8 mouse cellular contexts compared by ENCODE assay signal in the genomic region with DNA sequence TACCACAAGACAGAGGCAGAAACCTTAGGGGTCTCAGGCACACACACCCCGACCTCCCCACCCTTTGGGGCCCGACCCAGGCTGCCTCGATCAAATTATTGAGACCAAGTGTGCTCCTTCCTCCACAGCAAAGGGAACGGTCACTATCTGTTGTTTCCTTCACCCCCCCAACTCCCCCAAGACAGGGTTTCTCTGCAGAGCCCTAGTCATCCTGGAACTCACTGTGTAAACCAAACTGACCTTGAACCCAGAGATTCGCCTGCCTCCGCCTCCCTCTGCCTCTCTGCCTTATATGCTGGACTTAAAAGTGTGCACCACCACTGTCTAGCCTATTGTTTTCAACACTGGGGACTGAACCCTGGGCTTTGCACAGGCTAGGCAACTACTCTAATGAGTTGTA. TPM values are rescaled to one million over a fixed set of nuclear protein-coding genes. Genes with fewer than 3 reads are reported as not detected.
DNase-seq lines count a peak whose midpoint lies in the region; ATAC-seq and TF ChIP-seq lines count a peak whose summit lies in the region.

No protein-coding gene starts in this region.

- H3K36me3 ChIP-seq in heart, embryonic 10.5 days = peaks cover 46% of the 10 kb centered on the region
- peaks cover 46% of the 10 kb centered on the region for H3K36me3 ChIP-seq in liver, embryonic 12.5 days
- H3K36me3 ChIP-seq in stomach, postnatal 0 days (ENCODE audit: control insufficient read depth, insufficient read depth, low read length) = no peaks in the 10 kb centered on the region; the same call in 1 of the 2 replicates

- H3K9me3 ChIP-seq in heart, embryonic 10.5 days = no peaks in the 10 kb centered on the region
- H3K9me3 ChIP-seq in liver, embryonic 12.5 days (replicated peaks) = no peaks in the 10 kb centered on the region
- no peaks in the 10 kb centered on the region for H3K9me3 ChIP-seq in stomach, postnatal 0 days (ENCODE audit: control insufficient read depth, low read length)

- TF ChIP-seq EP300 in stomach, postnatal 0 days (optimal IDR thresholded peaks at IDR 0.05) = no peak

- intact Hi-C loops in heart, postnatal 36 days (cut with DNase I) = no loop called here

- no peak for TF ChIP-seq CTCF in stomach, postnatal 0 days (IDR thresholded peaks at IDR 0.05; ENCODE audit: low read depth)

- ATAC-seq in liver, embryonic 12.5 days = no peak
- ATAC-seq in stomach, postnatal 0 days (ENCODE audit: low FRiP score, low TSS enrichment) = no peak

- peak overlapping the region; percentile 38 for H3K4me2 ChIP-seq in liver, embryonic 12.5 days
- no peak overlapping the region for H3K4me2 ChIP-seq in stomach, postnatal 0 days (replicated peaks; ENCODE audit: low read depth)

- H3K27ac ChIP-seq in heart, embryonic 10.5 days = peak overlapping the region; percentile 85
- peak overlapping the region; percentile 49 for H3K27ac ChIP-seq in liver, embryonic 12.5 days
- peak overlapping the region; percentile 58 for H3K27ac ChIP-seq in stomach, postnatal 0 days (replicated peaks)

- H3K4me1 ChIP-seq in heart, embryonic 10.5 days = peaks cover 61% of the 10 kb centered on the region
- peaks cover 51% of the 10 kb centered on the region for H3K4me1 ChIP-seq in liver, embryonic 12.5 days
- no peaks in the 10 kb centered on the region; the same call in 1 of the 2 replicates for H3K4me1 ChIP-seq in stomach, postnatal 0 days (replicated peaks; ENCODE audit: control insufficient read depth, insufficient read depth)

- H3K9ac ChIP-seq in liver, embryonic 12.5 days = 0 out of 2 replicates have a peak overlapping the region, but pooled peaks have one; percentile 17
- H3K9ac ChIP-seq in stomach, postnatal 0 days (ENCODE audit: low read length) = 0 out of 2 replicates have a peak overlapping the region, but pooled peaks have one; percentile 27

- no peaks in the 10 kb centered on the region for H3K27me3 ChIP-seq in heart, embryonic 10.5 days (ENCODE audit: insufficient read depth, poor library complexity, severe bottlenecking)
- H3K27me3 ChIP-seq in liver, embryonic 12.5 days (replicated peaks) = no peaks in the 10 kb centered on the region
- H3K27me3 ChIP-seq in stomach, postnatal 0 days (ENCODE audit: control insufficient read depth, insufficient read depth, low read length) = no peaks in the 10 kb centered on the region

- DNase-seq in heart, embryonic 10.5 days (ENCODE audit: low spot score) = no peak
- no peak for DNase-seq in heart, postnatal 36 days
- DNase-seq in testis, postnatal 10 days (ENCODE audit: low spot score) = peak; percentile 38
- no peak for DNase-seq in testis, postnatal 14 days (ENCODE audit: low spot score)
- no peak for DNase-seq in stomach, postnatal 0 days (ENCODE audit: low spot score)
- no peak for DNase-seq in T-cell, adult 2 months (ENCODE audit: low spot score)
- DNase-seq in layer of hippocampus, postnatal 25 days (ENCODE audit: extremely low spot score in 1 of 2, low spot score in 1 of 2) = no peak

- peak overlapping the region; percentile 44 for H3K4me3 ChIP-seq in heart, embryonic 10.5 days
- no peak overlapping the region for H3K4me3 ChIP-seq in liver, embryonic 12.5 days
- H3K4me3 ChIP-seq in stomach, postnatal 0 days (ENCODE audit: low read depth, low read length) = no peak overlapping the region

- 35% methylated on average over 6 of the region's 6 CpGs for WGBS in heart, embryonic 10.5 days
- 38% methylated on average over 6 of the region's 6 CpGs for WGBS in liver, embryonic 12.5 days (ENCODE audit: insufficient replicate concordance)
- 44% methylated on average over 6 of the region's 6 CpGs for WGBS in stomach, postnatal 0 days

RNA-seq across cellular contexts. Expression of a gene that starts 3.4 kb away (rescaled TPM):
- polyA plus RNA-seq in heart, embryonic 10.5 days (2016; fragmentation: Nextera tagmentation; extraction: Ambion mirVana) = 40.6 and 46.3 TPM in 2 replicates
- 10 to 100 TPM; 11.4 to 11.7 TPM for total RNA-seq in heart, postnatal 36 days (2021)
- 22.1 and 24.2 TPM in 2 replicates for polyA plus RNA-seq in liver, embryonic 12.5 days (2016; fragmentation: Nextera tagmentation; extraction: Ambion mirVana)
- 13.8 and 18.8 TPM in 2 replicates for polyA plus RNA-seq in stomach, postnatal 0 days (2015; fragmentation: Nextera tagmentation; extraction: Ambion mirVana)
- 10 to 100 TPM; 15.6 to 15.8 TPM for total RNA-seq in layer of hippocampus, postnatal 25 days (2021)

RNA-seq across cellular contexts. Expression of a gene that starts 5.9 kb away (rescaled TPM):
- 2.1 and 2.5 TPM in 2 replicates for polyA plus RNA-seq in heart, embryonic 10.5 days (2016; fragmentation: Nextera tagmentation; extraction: Ambion mirVana)
- total RNA-seq in heart, postnatal 36 days (2021) = 1 to 10 TPM; 3.4 to 4.2 TPM
- polyA plus RNA-seq in liver, embryonic 12.5 days (2016; fragmentation: Nextera tagmentation; extraction: Ambion mirVana) = 7.5 and 7.7 TPM in 2 replicates
- polyA plus RNA-seq in stomach, postnatal 0 days (2015; fragmentation: Nextera tagmentation; extraction: Ambion mirVana) = 2.9 and 3.2 TPM in 2 replicates
- 1 to 10 TPM; 3.1 to 3.4 TPM for total RNA-seq in layer of hippocampus, postnatal 25 days (2021)

RNA-seq across cellular contexts. Expression of a gene that starts 22.3 kb away (rescaled TPM):
- 2.4 and 2.9 TPM in 2 replicates for polyA plus RNA-seq in heart, embryonic 10.5 days (2016; fragmentation: Nextera tagmentation; extraction: Ambion mirVana)
- under 1 TPM; 0.57 to 0.64 TPM for total RNA-seq in heart, postnatal 36 days (2021)
- polyA plus RNA-seq in liver, embryonic 12.5 days (2016; fragmentation: Nextera tagmentation; extraction: Ambion mirVana) = 3.2 and 3.5 TPM in 2 replicates
- polyA plus RNA-seq in stomach, postnatal 0 days (2015; fragmentation: Nextera tagmentation; extraction: Ambion mirVana) = 0.77 and 1.0 TPM in 2 replicates
- 1 to 10 TPM; 3.4 TPM for total RNA-seq in layer of hippocampus, postnatal 25 days (2021)

RNA-seq across cellular contexts. Expression of a gene that starts 41.1 kb away (rescaled TPM):
- polyA plus RNA-seq in heart, embryonic 10.5 days (2016; fragmentation: Nextera tagmentation; extraction: Ambion mirVana) = 134 and 150 TPM in 2 replicates
- total RNA-seq in heart, postnatal 36 days (2021) = 10 to 100 TPM; 75.8 to 96.2 TPM
- 73.2 and 74.9 TPM in 2 replicates for polyA plus RNA-seq in liver, embryonic 12.5 days (2016; fragmentation: Nextera tagmentation; extraction: Ambion mirVana)
- polyA plus RNA-seq in stomach, postnatal 0 days (2015; fragmentation: Nextera tagmentation; extraction: Ambion mirVana) = 47.0 and 54.9 TPM in 2 replicates
- 10 to 100 TPM; 82.5 to 95.6 TPM for total RNA-seq in layer of hippocampus, postnatal 25 days (2021)

RNA-seq across cellular contexts. Expression of a gene that starts 52.9 kb away (rescaled TPM):
- polyA plus RNA-seq in heart, embryonic 10.5 days (2016; fragmentation: Nextera tagmentation; extraction: Ambion mirVana) = 5.9 and 7.4 TPM in 2 replicates
- total RNA-seq in heart, postnatal 36 days (2021) = 1 to 10 TPM; 9.3 to 9.5 TPM
- polyA plus RNA-seq in liver, embryonic 12.5 days (2016; fragmentation: Nextera tagmentation; extraction: Ambion mirVana) = 3.4 and 3.6 TPM in 2 replicates
- polyA plus RNA-seq in stomach, postnatal 0 days (2015; fragmentation: Nextera tagmentation; extraction: Ambion mirVana) = 7.9 and 8.1 TPM in 2 replicates
- 1 to 10 TPM; 6.3 to 6.4 TPM for total RNA-seq in layer of hippocampus, postnatal 25 days (2021)
